Mouse (Mus musculus): ENCODE measurements around the gene Vmn1r172.
"Not testable (repeated sequence)": the region's sequence is repeated elsewhere in the genome, so short reads cannot be mapped to it uniquely, and the experiment has no call there.

The Vmn1r172 gene

GRCm38 (mm10) chr7:23658016-23658415 lies at the start of gene Vmn1r172:
Gene Vmn1r172, plus strand, starts transcription at chr7:23658316.
- DNase-seq (ENCODE audit: low read depth, low spot score), result no peak

GRCm38 (mm10) chr7:23630422-23630821 lies 27.7 kb upstream of the Vmn1r172 start, which contains the start of gene Vmn1r171:
Gene Vmn1r171, plus strand, starts transcription at chr7:23630722.
- no peak for DNase-seq (ENCODE audit: low read depth, low spot score)

GRCm38 (mm10) chr7:23700403-23700802 lies 42.3 kb downstream of the Vmn1r172 start, which contains the start of gene Vmn1r173:
Gene Vmn1r173, plus strand, starts transcription at chr7:23700703.
- DNase-seq (ENCODE audit: low read depth, low spot score), result not testable (repeated sequence)
